Mouse (Mus musculus) left cerebral cortex, adult 2 months (tissue): ENCODE measurements around the gene Msi2. TPM values are rescaled to one million over a fixed set of nuclear protein-coding genes. Genes with fewer than 3 reads are reported as not detected.

Experiments used
- DNase-seq, 2 experiments: peaks; one replicate each; pipeline ENCODE4 v3.0.0; 2021 to 2022; ENCODE audit warnings: low spot score in 2 of 2, mixed read lengths in 1 of 2; ENCODE audit errors: extremely low spot score in 1 of 2
- H3K27ac ChIP-seq: fragments of 200-600 bp; 2 replicates; pipeline ENCODE4 v1.8.1; 2022
- H3K4me3 ChIP-seq: fragments of 200-600 bp; 2 replicates; pipeline ENCODE4 v1.8.1; 2022
- CTCF ChIP-seq: fragments of 200-600 bp; IDR thresholded peaks from 2 replicates; pipeline ENCODE4 v1.8.1; 2022; ENCODE audit warnings: antibody characterized with exemption, mild to moderate bottlenecking, moderate library complexity
- intact Hi-C: fragments of 180-260 bp; cut with DNase I; formaldehyde crosslinking; loops from one replicate; pipeline ENCODE4 v1.15.1; 2025
- total RNA-seq, 2 experiments: library from RNA; stranded (reverse); gene quantifications; 2 replicates each; pipeline ENCODE4 v1.2.3; 2021

Gene Msi2
- total RNA-seq, 2 experiments from 2014 or later = 126 to 140 TPM

DNA sequence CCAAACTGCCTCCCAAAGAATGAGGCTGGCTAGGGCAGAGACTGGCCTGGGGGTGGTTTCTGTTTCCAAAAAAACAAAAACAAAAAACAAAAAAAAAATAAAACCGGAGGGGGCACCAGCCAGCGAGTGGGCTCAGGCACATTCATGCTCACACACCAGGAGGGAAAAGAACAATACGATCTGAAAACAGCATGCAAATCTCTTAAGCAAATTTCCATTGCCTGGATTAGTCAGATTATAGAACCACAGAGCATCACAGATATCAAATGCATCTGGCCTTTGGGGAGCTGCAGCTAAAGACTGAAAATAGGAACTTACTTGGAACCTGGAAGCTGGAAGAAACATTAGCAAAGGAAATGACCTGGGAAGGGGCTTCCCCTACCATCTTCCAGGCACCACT lies 370.3 kb downstream of the Msi2 start:
- Histone ChIP-seq H3K27ac (no peak overlapping the region), H3K4me3 (no peak overlapping the region)
- intact Hi-C loops = no loop called here
- TF ChIP-seq CTCF = no peak
- DNase-seq = no peak

DNA sequence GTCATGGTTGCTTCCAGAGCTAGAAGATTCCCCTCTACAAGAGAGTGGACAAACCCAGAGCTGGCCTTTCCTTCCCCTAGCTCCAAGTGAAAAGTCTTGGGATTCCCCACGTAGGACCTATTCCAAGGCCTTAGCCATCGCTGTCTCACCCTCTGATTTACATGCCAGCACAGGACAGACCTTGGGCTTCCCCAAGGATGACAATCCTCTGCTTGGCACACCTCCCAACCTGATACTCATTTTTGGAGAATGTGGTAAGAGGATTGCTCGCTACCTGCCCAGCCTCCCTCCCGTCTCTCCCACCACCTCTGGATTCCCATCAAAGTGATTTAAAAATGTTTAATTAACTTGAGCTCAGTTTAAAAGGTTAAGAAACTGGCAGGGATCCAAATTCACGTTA lies 372.2 kb downstream of the Msi2 start:
- DNase-seq = no peak
- Histone ChIP-seq H3K27ac (no peak overlapping the region), H3K4me3 (no peak overlapping the region)
- no peak for TF ChIP-seq CTCF
- intact Hi-C loops = no loop called here

DNA sequence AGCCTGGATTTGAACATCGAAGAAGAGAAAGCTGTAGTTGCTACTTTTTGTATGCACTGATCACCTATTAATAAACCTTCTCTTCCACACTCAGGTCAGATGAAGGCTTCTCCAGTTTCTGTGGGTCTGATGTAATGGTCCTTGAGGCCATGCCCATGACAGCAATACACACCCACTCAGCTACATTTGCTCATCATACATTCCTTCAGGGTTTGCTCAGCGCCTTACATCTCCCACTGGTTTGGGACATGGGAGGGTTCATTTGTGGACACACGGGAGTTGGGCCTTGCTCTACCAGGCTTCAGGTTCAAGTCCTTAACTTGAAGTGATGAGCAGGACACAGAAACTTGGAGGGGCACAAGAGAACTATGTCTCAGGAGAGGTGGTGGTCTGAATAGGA lies 380.4 kb downstream of the Msi2 start:
- intact Hi-C loops = no loop called here

DNA sequence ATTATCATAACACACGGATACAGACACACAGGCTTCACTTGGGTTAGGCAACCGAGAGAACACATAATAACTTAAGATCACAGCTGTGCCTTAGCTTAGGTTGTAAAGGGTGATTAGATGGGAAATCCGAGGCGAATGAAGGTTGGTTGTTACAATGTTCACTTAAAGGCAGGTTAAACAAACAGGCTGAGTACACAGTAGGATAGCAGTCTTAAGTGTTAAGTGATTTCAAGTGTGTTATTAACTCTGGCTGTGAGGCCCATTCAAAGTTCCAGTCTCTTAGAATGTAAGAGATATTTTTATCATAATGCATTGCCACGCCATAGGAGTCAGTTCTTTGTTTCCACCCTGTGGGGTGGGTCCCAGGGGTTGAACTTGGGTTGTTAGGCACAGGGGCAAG lies 383.4 kb downstream of the Msi2 start:
- H3K27ac ChIP-seq = no peak overlapping the region
- intact Hi-C loops = no loop called here
- no peak for DNase-seq

More for the DNA sequence above, 380.4 kb downstream of the Msi2 start:
- H3K27ac ChIP-seq = no peak overlapping the region
- no peak overlapping the region for H3K4me3 ChIP-seq
- TF ChIP-seq CTCF = no peak
- no peak for DNase-seq

DNA sequence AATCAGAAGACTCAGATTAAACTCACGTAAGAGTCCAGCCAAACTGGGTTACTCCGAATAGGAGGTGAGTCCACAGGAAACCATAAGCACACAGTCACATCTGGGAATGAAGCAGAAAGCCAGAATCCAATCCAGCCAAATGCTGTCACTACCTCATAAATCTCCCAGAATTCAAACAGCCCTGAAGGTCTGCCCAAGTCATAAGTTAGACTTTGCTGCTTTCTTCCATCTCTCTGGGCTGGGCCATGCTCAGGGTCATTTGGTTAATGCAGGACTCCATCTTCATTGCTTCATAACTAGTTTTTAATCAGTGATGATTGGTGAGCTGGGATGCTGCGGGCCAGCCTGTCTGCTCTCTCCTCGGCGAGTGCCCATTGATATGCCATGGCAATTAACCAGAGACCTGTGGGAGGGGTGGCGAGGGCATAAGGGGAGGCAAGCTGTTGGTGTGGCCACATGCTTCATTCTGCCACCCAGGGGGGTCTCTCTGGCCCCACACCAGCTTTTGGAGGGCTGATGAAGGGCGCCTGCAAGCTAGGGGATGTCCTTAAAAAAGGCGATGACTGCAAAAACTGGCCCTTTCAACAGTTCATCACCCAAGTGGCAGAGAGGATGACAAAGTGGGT lies 385.9 kb downstream of the Msi2 start:
- no peak for TF ChIP-seq CTCF
- intact Hi-C loops = no loop called here
- DNase-seq = no peak
- Histone ChIP-seq H3K27ac (no peak overlapping the region), H3K4me3 (no peak overlapping the region)

More for the DNA sequence above, 383.4 kb downstream of the Msi2 start:
- TF ChIP-seq CTCF = no peak
- no peak overlapping the region for H3K4me3 ChIP-seq

DNA sequence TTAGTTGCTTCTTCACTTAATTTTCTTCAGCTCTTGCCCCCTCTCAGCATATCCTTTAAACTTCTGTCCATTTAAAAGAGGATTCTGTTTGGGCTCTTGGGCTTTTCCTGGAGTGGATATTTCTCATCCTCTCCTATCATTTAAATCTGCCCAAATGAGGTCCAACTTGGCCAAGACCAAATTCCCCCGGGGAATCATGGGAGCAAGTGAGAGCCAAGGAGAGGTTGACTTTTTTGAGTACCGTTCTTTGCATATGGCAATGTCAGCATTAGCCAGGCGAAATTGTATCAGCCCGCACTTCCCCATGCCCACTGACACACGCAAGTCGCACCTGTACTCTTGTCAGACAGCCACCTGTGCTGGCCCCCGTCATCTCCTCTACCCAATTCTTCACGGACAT lies 386.6 kb downstream of the Msi2 start:
- no peak for DNase-seq
- no peak overlapping the region for H3K4me3 ChIP-seq
- intact Hi-C loops = no loop called here

DNA sequence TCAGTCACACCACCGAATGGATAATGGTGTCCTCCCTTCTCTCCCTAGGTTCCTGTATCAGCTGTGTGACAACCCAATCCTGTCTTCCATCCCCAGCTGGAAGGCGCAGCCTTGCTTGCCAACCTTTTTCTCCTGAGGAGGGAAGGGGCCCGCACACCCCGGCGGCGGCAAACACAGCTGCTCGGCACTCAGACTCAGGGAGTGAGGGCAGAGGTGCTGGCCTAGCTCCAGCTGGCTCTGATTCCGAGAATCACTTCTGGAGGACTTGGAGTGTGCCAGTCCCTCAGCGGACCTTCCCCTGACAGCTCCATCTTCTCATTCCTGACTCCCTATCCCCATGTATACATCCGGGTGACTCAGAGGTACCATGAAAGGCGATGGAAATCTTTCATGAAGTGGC lies 387.5 kb downstream of the Msi2 start:
- TF ChIP-seq CTCF = no peak
- DNase-seq = peak in 1 of 2 experiments; percentile 15
- intact Hi-C loops = no loop called here
- no peak overlapping the region for H3K4me3 ChIP-seq
- H3K27ac ChIP-seq = no peak overlapping the region

More for the DNA sequence above, 386.6 kb downstream of the Msi2 start:
- no peak overlapping the region for H3K27ac ChIP-seq
- TF ChIP-seq CTCF = no peak

DNA sequence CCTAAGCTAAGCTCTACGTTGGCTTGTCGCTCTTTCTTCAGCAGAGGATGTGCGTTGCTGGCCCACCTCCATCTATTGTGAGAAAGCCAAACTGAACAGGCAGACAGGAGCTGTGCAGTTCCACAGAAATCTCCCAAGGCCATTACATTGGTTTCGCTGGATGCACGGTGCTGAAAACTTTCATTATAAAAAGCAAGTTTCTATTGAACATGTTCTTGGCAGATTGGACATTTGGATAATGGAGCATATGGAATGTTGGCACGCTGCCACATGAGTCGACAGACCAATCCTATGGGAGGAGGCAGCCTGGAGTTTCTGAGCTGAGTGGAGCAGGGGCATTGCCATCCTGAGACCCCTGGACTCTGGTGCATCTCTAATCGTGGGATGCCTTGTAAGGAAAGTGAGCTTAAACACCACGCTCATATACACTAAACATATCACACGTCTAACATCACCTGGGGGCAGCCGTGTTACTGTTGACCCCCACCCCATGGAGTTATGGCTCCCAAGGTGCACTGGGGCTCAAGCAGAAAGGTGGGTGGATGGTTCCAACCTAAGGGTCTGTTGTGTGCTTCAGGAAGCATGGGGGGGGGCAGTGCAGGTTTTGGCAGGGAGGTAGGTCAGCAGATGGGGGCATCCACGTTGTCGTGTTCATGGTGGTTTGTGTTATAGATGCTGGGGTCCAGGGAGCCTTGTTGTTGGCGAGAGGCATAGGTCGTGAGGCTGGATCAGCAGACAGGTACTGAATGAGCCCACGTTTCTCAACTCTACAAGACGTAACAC lies 389.3 kb downstream of the Msi2 start:
- Histone ChIP-seq H3K4me3 (no peak overlapping the region), H3K27ac (no peak overlapping the region)
- no peak for TF ChIP-seq CTCF
- intact Hi-C loops = no loop called here
- DNase-seq = no peak

DNA sequence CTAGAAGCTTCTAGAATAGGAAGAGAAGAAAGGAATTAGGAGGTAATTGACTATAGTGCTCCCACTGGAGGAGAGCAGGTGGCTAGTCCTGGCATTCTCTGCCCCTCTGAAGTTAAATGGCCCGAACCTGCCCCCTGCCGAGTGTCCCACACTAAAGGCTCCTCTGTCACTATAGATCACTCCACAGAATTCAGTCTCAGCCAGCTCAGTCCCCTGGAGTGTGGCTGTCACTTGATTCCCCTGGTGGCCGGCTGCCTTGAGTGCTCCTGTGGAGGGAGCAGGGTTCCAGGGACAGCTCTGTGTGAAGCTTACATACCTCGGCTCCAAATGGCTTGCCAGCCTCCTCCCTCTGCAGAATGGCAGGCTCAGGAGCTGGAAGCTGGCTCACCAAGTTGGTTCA lies 391.3 kb downstream of the Msi2 start:
- intact Hi-C loops = no loop called here
- DNase-seq = no peak
- Histone ChIP-seq H3K27ac (no peak overlapping the region), H3K4me3 (no peak overlapping the region)
- no peak; the same call in 1 of the 2 replicates for TF ChIP-seq CTCF

DNA sequence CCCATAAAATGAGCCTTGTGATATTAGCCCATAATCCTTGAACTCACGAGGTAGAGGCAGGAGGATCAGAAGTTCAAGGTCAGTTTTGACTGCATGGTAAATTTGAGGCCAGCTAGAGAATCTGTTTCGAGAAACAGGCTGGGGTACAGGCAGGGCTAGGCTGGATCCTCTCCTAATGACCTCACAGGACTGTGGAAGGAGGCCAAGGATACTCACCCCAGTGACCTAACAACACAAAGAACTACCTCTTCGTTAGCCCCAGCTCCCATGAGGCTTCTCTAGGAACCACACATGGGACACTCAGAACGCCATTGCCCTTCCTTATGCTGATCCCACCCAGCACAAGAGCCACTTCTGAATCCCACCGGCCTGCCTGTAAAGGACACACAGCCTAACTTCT lies 399.5 kb downstream of the Msi2 start:
- intact Hi-C loops = no loop called here
- no peak overlapping the region for H3K4me3 ChIP-seq
- no peak for TF ChIP-seq CTCF
- H3K27ac ChIP-seq = no peak overlapping the region
- no peak for DNase-seq

DNA sequence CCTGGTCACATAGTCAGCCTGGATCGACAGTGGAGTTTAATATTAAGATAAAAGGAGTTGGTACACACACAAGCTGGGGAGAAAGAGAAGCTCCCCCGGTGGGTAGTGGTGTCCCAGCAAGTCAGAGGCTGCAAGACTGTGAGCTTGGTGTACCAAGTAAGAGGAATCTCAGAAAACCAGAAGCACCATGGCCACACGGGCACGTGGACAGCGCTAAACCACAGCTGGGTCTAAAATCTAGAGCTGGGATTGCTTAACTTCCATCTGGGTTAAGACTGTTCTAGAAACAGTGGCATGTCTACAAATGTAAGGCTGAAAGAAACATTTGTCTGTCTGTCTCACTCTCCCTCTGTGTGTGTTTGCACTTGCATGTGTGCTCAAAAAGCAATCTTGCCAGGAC lies 402.9 kb downstream of the Msi2 start:
- intact Hi-C loops = no loop called here
- TF ChIP-seq CTCF = no peak
- DNase-seq = no peak
- H3K27ac ChIP-seq = no peak overlapping the region
- H3K4me3 ChIP-seq = no peak overlapping the region

DNA sequence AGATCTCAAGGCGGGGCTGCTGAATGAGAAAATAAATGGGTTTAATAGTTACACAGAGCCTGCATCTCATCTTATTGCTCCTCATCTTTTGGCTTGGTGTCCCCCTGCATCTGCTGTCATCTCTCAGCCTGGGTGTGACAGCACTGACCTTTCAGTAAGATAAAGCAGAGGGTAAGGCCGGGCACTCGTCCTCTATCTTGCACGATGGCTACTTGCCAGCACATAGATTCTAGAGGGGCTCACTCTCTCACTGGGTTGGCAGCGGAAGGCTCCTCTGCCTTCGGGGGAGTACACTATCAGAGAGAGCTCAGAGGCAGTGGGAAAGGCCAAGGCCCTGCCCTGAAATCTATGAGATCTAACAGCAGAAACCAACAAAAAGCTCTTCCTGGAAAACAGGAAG lies 403.8 kb downstream of the Msi2 start:
- intact Hi-C loops = no loop called here
- no peak for TF ChIP-seq CTCF
- DNase-seq = no peak
- no peak overlapping the region for H3K4me3 ChIP-seq
- no peak overlapping the region for H3K27ac ChIP-seq

DNA sequence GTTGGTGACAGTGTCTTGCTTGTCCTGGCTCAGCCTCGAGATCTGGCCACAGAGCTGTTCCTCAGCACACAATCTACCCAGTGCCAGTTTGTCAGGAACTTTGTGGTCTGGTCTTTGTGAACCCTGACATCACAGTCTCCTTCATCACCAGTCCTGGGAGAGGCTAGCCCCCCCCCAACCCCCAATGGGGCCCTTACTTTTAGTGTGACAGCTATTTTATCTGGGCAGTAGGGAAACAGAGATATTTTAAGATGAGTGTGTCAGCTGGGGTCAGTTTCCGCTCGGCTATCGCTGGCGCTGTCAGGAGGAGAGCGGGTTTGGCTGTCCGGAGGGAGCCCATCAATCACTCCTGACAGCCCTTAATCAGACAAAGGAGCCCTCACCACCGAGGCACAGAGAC lies 404.8 kb downstream of the Msi2 start:
- H3K4me3 ChIP-seq = no peak overlapping the region
- DNase-seq = no peak
- no peak overlapping the region for H3K27ac ChIP-seq
- intact Hi-C loops = no loop called here
- no peak for TF ChIP-seq CTCF
